Mouse (Mus musculus): ENCODE measurements around the gene Syt11.

- no peak for TF ChIP-seq CTCF (conservative IDR thresholded peaks at IDR 0.05; ENCODE audit: low read length)
- TF ChIP-seq NANOG (IDR thresholded peaks at IDR 0.05; ENCODE audit: borderline replicate concordance, low read length), result no peak
- no peak for TF ChIP-seq POU5F1 (IDR thresholded peaks at IDR 0.05; ENCODE audit: borderline replicate concordance, low read length)
Observed at GRCm38 (mm10) chr3:88719098-88719497, 55.9 kb downstream of the Syt11 start.

Data from E14TG2a.4 (cell line).